Mouse (Mus musculus): ENCODE measurements at regions not wholly inside any gene's neighbourhood (a gene's known extent, or its start where the extent isn't known, plus 50 kb on each side); places are given as distances from the start of the nearest gene placed in this dataset.
A peak's percentile ranks its signal among the peaks of the same experiment; 100 is the strongest.

- no peak overlapping the region for H3K4me3 ChIP-seq
- H3K36me3 ChIP-seq: no peaks in the 10 kb centered on the region
- ATAC-seq (ENCODE audit: low FRiP score, low read depth): no peak
- H3K27me3 ChIP-seq: no peaks in the 10 kb centered on the region
- no peak overlapping the region for H3K9ac ChIP-seq
- no peak overlapping the region for H3K4me2 ChIP-seq (replicated peaks)
- WGBS: 70% methylated on average over 3 of the region's 3 CpGs
- H3K4me1 ChIP-seq: peaks cover 28% of the 10 kb centered on the region
- H3K9me3 ChIP-seq: no peaks in the 10 kb centered on the region
- no peak overlapping the region for H3K27ac ChIP-seq
Observed at GRCm38 (mm10) chr11:64667010-64667409, 230.6 kb upstream of the F930015N05Rik start.

GRCm38 (mm10) chr11:64667521-64667920 lies 231.1 kb upstream of the F930015N05Rik start:
- 0 out of 2 replicates have a peak, but pooled peaks cover under 1% of the 10 kb centered on the region for H3K27me3 ChIP-seq
- no peak overlapping the region for H3K4me2 ChIP-seq (replicated peaks)
- WGBS: 42% methylated on average over 7 of the region's 7 CpGs
- H3K4me3 ChIP-seq: no peak overlapping the region
- no peak overlapping the region for H3K9ac ChIP-seq
- no peaks in the 10 kb centered on the region for H3K36me3 ChIP-seq
- no peak overlapping the region for H3K27ac ChIP-seq
- H3K9me3 ChIP-seq: no peaks in the 10 kb centered on the region
- ATAC-seq (ENCODE audit: low FRiP score, low read depth): no peak
- peaks cover 28% of the 10 kb centered on the region for H3K4me1 ChIP-seq

GRCm38 (mm10) chr11:64671898-64672297 lies 235.4 kb upstream of the F930015N05Rik start:
- Histone ChIP-seq H3K27me3 (peaks cover 17% of the 10 kb centered on the region), H3K36me3 (no peaks in the 10 kb centered on the region)
- WGBS: 9% methylated on average over 3 of the region's 3 CpGs

GRCm38 (mm10) chr11:64673546-64673945 lies 237.1 kb upstream of the F930015N05Rik start:
- WGBS: 23% methylated on average over 4 of the region's 4 CpGs
- H3K9me3 ChIP-seq: peaks cover 17% of the 10 kb centered on the region

More at GRCm38 (mm10) chr11:64671898-64672297, 235.4 kb upstream of the F930015N05Rik start:
- H3K27ac ChIP-seq: no peak overlapping the region
- peaks cover 31% of the 10 kb centered on the region for H3K4me1 ChIP-seq
- no peak overlapping the region for H3K9ac ChIP-seq
- no peak overlapping the region for H3K4me3 ChIP-seq
- H3K4me2 ChIP-seq (replicated peaks): no peak overlapping the region
- peaks cover 4% of the 10 kb centered on the region for H3K9me3 ChIP-seq
- ATAC-seq (ENCODE audit: low FRiP score, low read depth): peak; percentile 64

GRCm38 (mm10) chr11:64703776-64704175 lies 267.3 kb upstream of the F930015N05Rik start:
- H3K4me3 ChIP-seq: no peak overlapping the region
- no peak for ATAC-seq (ENCODE audit: low FRiP score, low read depth)
- H3K4me2 ChIP-seq (replicated peaks): no peak overlapping the region
- no peaks in the 10 kb centered on the region for H3K36me3 ChIP-seq
- H3K27ac ChIP-seq: no peak overlapping the region
- H3K9me3 ChIP-seq: no peaks in the 10 kb centered on the region
- H3K9ac ChIP-seq: no peak overlapping the region
- WGBS: 73% methylated on average over 1 of the region's 1 CpGs
- no peaks in the 10 kb centered on the region for H3K27me3 ChIP-seq
- H3K4me1 ChIP-seq: no peaks in the 10 kb centered on the region

More at GRCm38 (mm10) chr11:64673546-64673945, 237.1 kb upstream of the F930015N05Rik start:
- Histone ChIP-seq H3K4me3 (no peak overlapping the region), H3K4me2 (replicated peaks) (no peak overlapping the region), H3K9ac (no peak overlapping the region), H3K27ac (no peak overlapping the region), H3K4me1 (peaks cover 24% of the 10 kb centered on the region), H3K36me3 (no peaks in the 10 kb centered on the region), H3K27me3 (peaks cover 17% of the 10 kb centered on the region)
- no peak for ATAC-seq (ENCODE audit: low FRiP score, low read depth)

- Histone ChIP-seq H3K9ac (no peak overlapping the region), H3K27me3 (peaks cover 5% of the 10 kb centered on the region; the same call in 1 of the 2 replicates)
- WGBS: 78% methylated on average over 2 of the region's 2 CpGs
Observed at GRCm38 (mm10) chr11:64711801-64712200, 267.0 kb upstream of the Elac2 start.

GRCm38 (mm10) chr11:64715182-64715581 lies 263.7 kb upstream of the Elac2 start:
- H3K9ac ChIP-seq: no peak overlapping the region
- no peak overlapping the region for H3K4me3 ChIP-seq
- peaks cover 4% of the 10 kb centered on the region; the same call in 1 of the 2 replicates for H3K9me3 ChIP-seq
- no peak for ATAC-seq (ENCODE audit: low FRiP score, low read depth)
- H3K4me2 ChIP-seq (replicated peaks): no peak overlapping the region
- H3K4me1 ChIP-seq: no peaks in the 10 kb centered on the region
- H3K27ac ChIP-seq: no peak overlapping the region
- 76% methylated on average over 1 of the region's 1 CpGs for WGBS
- peaks cover 19% of the 10 kb centered on the region for H3K27me3 ChIP-seq
- no peaks in the 10 kb centered on the region for H3K36me3 ChIP-seq

More at GRCm38 (mm10) chr11:64711801-64712200, 267.0 kb upstream of the Elac2 start:
- H3K27ac ChIP-seq: no peak overlapping the region
- no peak overlapping the region for H3K4me3 ChIP-seq
- H3K4me1 ChIP-seq: no peaks in the 10 kb centered on the region
- no peak overlapping the region for H3K4me2 ChIP-seq (replicated peaks)
- no peaks in the 10 kb centered on the region for H3K36me3 ChIP-seq
- H3K9me3 ChIP-seq: peaks cover 4% of the 10 kb centered on the region; the same call in 1 of the 2 replicates
- ATAC-seq (ENCODE audit: low FRiP score, low read depth): no peak

GRCm38 (mm10) chr11:64718316-64719085 lies 260.3 kb upstream of the Elac2 start:
- Histone ChIP-seq H3K27me3 (peaks cover 31% of the 10 kb centered on the region), H3K9me3 (peaks cover 4% of the 10 kb centered on the region; the same call in 1 of the 2 replicates), H3K4me2 (replicated peaks) (no peak overlapping the region), H3K36me3 (no peaks in the 10 kb centered on the region), H3K4me3 (no peak overlapping the region), H3K4me1 (peaks cover 9% of the 10 kb centered on the region; the same call in 1 of the 2 replicates), H3K9ac (no peak overlapping the region), H3K27ac (no peak overlapping the region)
- ATAC-seq (ENCODE audit: low FRiP score, low read depth): no peak
- WGBS: 13% methylated on average over 5 of the region's 5 CpGs

GRCm38 (mm10) chr11:64726249-64726648 lies 252.6 kb upstream of the Elac2 start:
- no peak overlapping the region for H3K27ac ChIP-seq
- no peak overlapping the region for H3K4me3 ChIP-seq
- no peak for ATAC-seq (ENCODE audit: low FRiP score, low read depth)
- H3K4me2 ChIP-seq (replicated peaks): no peak overlapping the region
- H3K27me3 ChIP-seq: peaks cover 13% of the 10 kb centered on the region; the same call in 1 of the 2 replicates
- peaks cover 11% of the 10 kb centered on the region; the same call in 1 of the 2 replicates for H3K4me1 ChIP-seq
- no peak overlapping the region for H3K9ac ChIP-seq
- H3K36me3 ChIP-seq: no peaks in the 10 kb centered on the region
- 74% methylated on average over 5 of the region's 5 CpGs for WGBS
- H3K9me3 ChIP-seq: no peaks in the 10 kb centered on the region

- H3K9me3 ChIP-seq: no peaks in the 10 kb centered on the region
- H3K27me3 ChIP-seq: 0 out of 2 replicates have a peak, but pooled peaks cover 7% of the 10 kb centered on the region
- H3K36me3 ChIP-seq: no peaks in the 10 kb centered on the region
- no peak overlapping the region for H3K27ac ChIP-seq
- 69% methylated on average over 5 of the region's 5 CpGs for WGBS
- H3K9ac ChIP-seq: no peak overlapping the region
- peaks cover 7% of the 10 kb centered on the region; the same call in 1 of the 2 replicates for H3K4me1 ChIP-seq
- H3K4me2 ChIP-seq (replicated peaks): no peak overlapping the region
- no peak overlapping the region for H3K4me3 ChIP-seq
- no peak for ATAC-seq (ENCODE audit: low FRiP score, low read depth)
Observed at GRCm38 (mm10) chr11:64727841-64728421, 250.9 kb upstream of the Elac2 start.

GRCm38 (mm10) chr11:64738948-64739347 lies 239.9 kb upstream of the Elac2 start:
- H3K9me3 ChIP-seq: no peaks in the 10 kb centered on the region
- H3K27me3 ChIP-seq: no peaks in the 10 kb centered on the region
- ATAC-seq (ENCODE audit: low FRiP score, low read depth): no peak
- no peak overlapping the region for H3K4me2 ChIP-seq (replicated peaks)
- WGBS: 16% methylated on average over 7 of the region's 7 CpGs
- H3K27ac ChIP-seq: no peak overlapping the region
- no peaks in the 10 kb centered on the region for H3K36me3 ChIP-seq
- H3K9ac ChIP-seq: no peak overlapping the region
- peaks cover 3% of the 10 kb centered on the region; the same call in 1 of the 2 replicates for H3K4me1 ChIP-seq
- no peak overlapping the region for H3K4me3 ChIP-seq

GRCm38 (mm10) chr11:64743753-64744152 lies 235.1 kb upstream of the Elac2 start:
- Histone ChIP-seq H3K4me2 (replicated peaks) (no peak overlapping the region), H3K9ac (no peak overlapping the region), H3K4me1 (peaks cover 13% of the 10 kb centered on the region), H3K9me3 (no peaks in the 10 kb centered on the region), H3K27ac (no peak overlapping the region), H3K27me3 (no peaks in the 10 kb centered on the region), H3K4me3 (no peak overlapping the region), H3K36me3 (no peaks in the 10 kb centered on the region)
- WGBS: 59% methylated on average over 4 of the region's 4 CpGs
- ATAC-seq (ENCODE audit: low FRiP score, low read depth): no peak
